Mouse (Mus musculus): Measurements from ENCODE around the gene Foxd3. TPM values are rescaled to one million over a fixed set of nuclear protein-coding genes. Genes with fewer than 3 reads are reported as not detected.
"Not testable (repeated sequence)": the region's sequence is repeated elsewhere in the genome, so short reads cannot be mapped to it uniquely, and the experiment has no call there.

Gene Foxd3
- 0.24 and 0.27 TPM in 2 replicates for polyA plus RNA-seq (2012; rRNA removed)

- DNase-seq (ENCODE audit: low read depth) = no peak
Observed at GRCm38 (mm10) chr4:99655937-99656604, at the start of gene Foxd3. Foxd3 (plus strand) TSS chr4:99656299.

GRCm38 (mm10) chr4:99612156-99612555, 43.9 kb upstream of the Foxd3 start:
- DNase-seq (ENCODE audit: low read depth) = no peak

GRCm38 (mm10) chr4:99612609-99613350, 43.3 kb upstream of the Foxd3 start:
- no peak for DNase-seq (ENCODE audit: low read depth)

- DNase-seq (ENCODE audit: low read depth) = no peak
Observed at GRCm38 (mm10) chr4:99626047-99626844, 29.9 kb upstream of the Foxd3 start.

GRCm38 (mm10) chr4:99627057-99627456, 29.0 kb upstream of the Foxd3 start:
- DNase-seq (ENCODE audit: low read depth) = no peak

- DNase-seq (ENCODE audit: low read depth) = no peak
Observed at GRCm38 (mm10) chr4:99636038-99636437, 20.1 kb upstream of the Foxd3 start.

GRCm38 (mm10) chr4:99636711-99637110, 19.4 kb upstream of the Foxd3 start:
- DNase-seq (ENCODE audit: low read depth) = no peak

- not testable (repeated sequence) for DNase-seq (ENCODE audit: low read depth)
Observed at GRCm38 (mm10) chr4:99640619-99641018, 15.5 kb upstream of the Foxd3 start.

GRCm38 (mm10) chr4:99641920-99642319, 14.2 kb upstream of the Foxd3 start:
- DNase-seq (ENCODE audit: low read depth) = no peak

- no peak for DNase-seq (ENCODE audit: low read depth)
Observed at GRCm38 (mm10) chr4:99645560-99645959, 10.5 kb upstream of the Foxd3 start.

- no peak for DNase-seq (ENCODE audit: low read depth)
Observed at GRCm38 (mm10) chr4:99650088-99650944, 5.8 kb upstream of the Foxd3 start.

- DNase-seq (ENCODE audit: low read depth) = no peak
Observed at GRCm38 (mm10) chr4:99650945-99651690, 5.0 kb upstream of the Foxd3 start.

GRCm38 (mm10) chr4:99651823-99652450, 4.2 kb upstream of the Foxd3 start:
- DNase-seq (ENCODE audit: low read depth) = no peak

GRCm38 (mm10) chr4:99652576-99653210, 3.4 kb upstream of the Foxd3 start:
- no peak for DNase-seq (ENCODE audit: low read depth)

GRCm38 (mm10) chr4:99653216-99653607, 2.9 kb upstream of the Foxd3 start:
- DNase-seq (ENCODE audit: low read depth) = no peak

- DNase-seq (ENCODE audit: low read depth) = no peak
Observed at GRCm38 (mm10) chr4:99653608-99654221, 2.4 kb upstream of the Foxd3 start.

GRCm38 (mm10) chr4:99654621-99655296, 1.3 kb upstream of the Foxd3 start:
- no peak for DNase-seq (ENCODE audit: low read depth)

GRCm38 (mm10) chr4:99656605-99657429, 718 bp downstream of the Foxd3 start:
- DNase-seq (ENCODE audit: low read depth) = no peak

All from gonadal fat pad, adult 2 months (tissue).